Mouse (Mus musculus) limb, embryonic 11.5 days (tissue): ENCODE measurements around the gene Magi2. TPM values are rescaled to one million over a fixed set of nuclear protein-coding genes. Genes with fewer than 3 reads are reported as not detected.

ENCODE experiments used
- ATAC-seq: fragments of 200-750 bp; cut with Nextera tagmentation; 2 replicates; pipeline ENCODE4 v1.8.0; 2017; ENCODE audit warnings: low read depth; ENCODE audit not compliant: insufficient number of reproducible peaks, low FRiP score, low TSS enrichment
- DNase-seq: peaks from one replicate; pipeline ENCODE4 v3.0.0-alpha.2; 2015; ENCODE audit warnings: low spot score
- H3K27ac ChIP-seq: fragments of 300-500 bp; sonication (generic); replicated peaks from 2 replicates; pipeline ENCODE4 v1.5.1; 2014; ENCODE audit warnings: low read depth, mild to moderate bottlenecking, low read length
- H3K27me3 ChIP-seq: fragments of 300-500 bp; sonication (generic); 2 replicates; pipeline ENCODE4 v1.6.1; 2014; ENCODE audit warnings: mild to moderate bottlenecking, low read length, mixed read lengths; ENCODE audit not compliant: control insufficient read depth, insufficient read depth
- H3K36me3 ChIP-seq: fragments of 300-500 bp; sonication (generic); 2 replicates; pipeline ENCODE4 v1.6.1; 2014; ENCODE audit warnings: mild to moderate bottlenecking, low read length, moderate library complexity, mixed read lengths; ENCODE audit not compliant: control insufficient read depth, insufficient read depth
- H3K4me1 ChIP-seq: fragments of 300-500 bp; sonication (generic); 2 replicates; pipeline ENCODE4 v1.6.1; 2014; ENCODE audit warnings: low read length, mixed read lengths; ENCODE audit not compliant: control insufficient read depth, insufficient read depth
- H3K4me2 ChIP-seq: fragments of 300-500 bp; sonication (generic); 2 replicates; pipeline ENCODE4 v1.6.1; 2014; ENCODE audit warnings: low read depth, mild to moderate bottlenecking, moderate library complexity; ENCODE audit not compliant: severe bottlenecking
- H3K4me3 ChIP-seq: fragments of 300-500 bp; sonication (generic); 2 replicates; pipeline ENCODE4 v1.5.1; 2014; ENCODE audit warnings: low read depth, low read length
- H3K9ac ChIP-seq: fragments of 300-500 bp; sonication (generic); 2 replicates; pipeline ENCODE4 v1.6.1; 2014; ENCODE audit warnings: mild to moderate bottlenecking, low read length
- H3K9me3 ChIP-seq: fragments of 300-500 bp; sonication (generic); 2 replicates; pipeline ENCODE4 v1.6.1; 2016; ENCODE audit warnings: low read length; ENCODE audit not compliant: control insufficient read depth
- WGBS: fragments of 180-500 bp; shearing (Covaris S2); extraction: QIAGEN DNeasy Blood & Tissue Kit; methylation state at CpG from one replicate; pipeline ENCODE4 v1.1.7; 2014; 5-methylcytosine and 5-hydroxymethylcytosine counted together
- polyA plus RNA-seq: library from polyadenylated mRNA; unstranded; fragments of >200 nt; fragmentation: Nextera tagmentation; extraction: Ambion mirVana; gene quantifications from 2 replicates; pipeline ENCODE4 v1.2.1, GENCODE M21; 2014

Magi2 gene
- polyA plus RNA-seq, 1 experiment from 2014 or later = 2.8 TPM

DNA sequence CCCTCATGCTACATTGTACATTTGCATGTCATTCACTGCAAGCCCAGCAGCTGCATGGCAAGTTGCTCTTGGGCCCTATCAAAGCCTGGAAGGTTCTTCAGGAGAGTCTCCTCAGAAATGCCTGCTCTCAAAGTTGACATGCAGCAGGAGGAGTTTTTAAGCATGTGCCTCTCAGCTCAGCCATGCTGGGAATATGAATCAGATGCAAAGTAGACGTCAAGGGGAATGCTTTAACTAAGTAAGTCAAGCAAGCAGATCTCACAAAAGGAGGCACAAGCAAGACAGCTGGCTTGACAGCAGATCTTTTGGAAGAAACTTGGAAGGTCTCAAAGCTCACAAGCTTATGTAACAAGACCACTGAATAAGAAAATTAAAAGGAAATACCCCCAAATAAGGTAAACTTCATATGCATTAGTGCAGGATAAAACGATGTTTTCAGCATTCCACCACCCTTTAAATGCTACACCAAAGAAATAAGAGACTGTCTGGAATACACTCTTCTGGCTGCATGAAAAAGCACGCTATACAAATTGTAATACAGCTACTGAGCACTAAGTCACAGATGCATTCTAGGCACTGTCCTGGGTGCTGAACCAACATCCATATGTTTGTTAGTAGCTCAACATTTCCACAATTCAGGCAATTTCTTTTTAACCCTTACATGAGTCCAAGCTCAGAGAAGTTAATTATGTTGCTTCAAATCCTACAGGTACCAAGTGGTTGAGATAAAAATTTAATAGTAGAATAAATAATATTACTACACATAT is 926.7 kb downstream of the Magi2 start:
- H3K4me2 ChIP-seq = no peak overlapping the region
- no peak overlapping the region for H3K27ac ChIP-seq
- no peaks in the 10 kb centered on the region for H3K27me3 ChIP-seq
- DNase-seq = peak; percentile 55
- WGBS = 59% methylated on average over 3 of the region's 3 CpGs
- H3K4me1 ChIP-seq = no peaks in the 10 kb centered on the region
- H3K36me3 ChIP-seq = no peaks in the 10 kb centered on the region
- no peak overlapping the region for H3K9ac ChIP-seq
- no peak for ATAC-seq
- H3K9me3 ChIP-seq = no peaks in the 10 kb centered on the region
- H3K4me3 ChIP-seq = no peak overlapping the region

GRCm38 (mm10) chr5:20196765-20197164 is 969.9 kb downstream of the Magi2 start:
- ATAC-seq (no peak), DNase-seq (no peak)
- H3K9me3 ChIP-seq = no peaks in the 10 kb centered on the region
- H3K4me1 ChIP-seq = no peaks in the 10 kb centered on the region
- 75% methylated on average over 5 of the region's 5 CpGs for WGBS
- H3K36me3 ChIP-seq = no peaks in the 10 kb centered on the region
- no peak overlapping the region for H3K27ac ChIP-seq
- no peaks in the 10 kb centered on the region for H3K27me3 ChIP-seq
- H3K4me2 ChIP-seq = no peak overlapping the region
- no peak overlapping the region for H3K9ac ChIP-seq
- no peak overlapping the region for H3K4me3 ChIP-seq

- 85% methylated on average over 9 of the region's 9 CpGs for WGBS
- DNase-seq = no peak
- Histone ChIP-seq H3K27ac (no peak overlapping the region), H3K9me3 (no peaks in the 10 kb centered on the region), H3K4me3 (no peak overlapping the region), H3K27me3 (no peaks in the 10 kb centered on the region), H3K9ac (no peak overlapping the region), H3K4me1 (no peaks in the 10 kb centered on the region), H3K36me3 (no peaks in the 10 kb centered on the region), H3K4me2 (no peak overlapping the region)
- ATAC-seq = no peak
Measured at GRCm38 (mm10) chr5:20197395-20197794, 970.6 kb downstream of the Magi2 start.

DNA sequence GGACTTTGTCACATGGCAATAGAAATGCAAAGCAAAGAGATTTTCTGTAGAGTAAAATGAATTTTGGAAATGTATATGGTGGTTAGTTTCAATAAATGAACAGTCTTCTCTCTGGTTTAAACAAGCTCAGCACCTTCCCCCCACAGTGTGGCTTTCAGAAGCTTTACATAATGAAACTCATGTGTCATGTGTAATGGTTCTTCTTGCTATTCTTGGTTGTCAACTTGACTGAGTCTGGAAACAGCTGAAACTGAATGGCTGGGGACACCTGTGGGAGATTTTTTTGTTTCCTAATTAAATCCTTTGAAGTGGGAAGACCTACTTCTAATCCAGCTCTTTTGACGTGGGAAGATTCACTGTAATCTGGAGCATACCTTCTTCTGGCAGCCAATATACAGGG is 974.5 kb downstream of the Magi2 start:
- no peak overlapping the region for H3K27ac ChIP-seq

GRCm38 (mm10) chr5:20208110-20208509 is 981.3 kb downstream of the Magi2 start:
- Histone ChIP-seq H3K27me3 (no peaks in the 10 kb centered on the region), H3K4me2 (no peak overlapping the region), H3K27ac (no peak overlapping the region), H3K36me3 (no peaks in the 10 kb centered on the region), H3K9ac (no peak overlapping the region), H3K9me3 (no peaks in the 10 kb centered on the region), H3K4me1 (no peaks in the 10 kb centered on the region), H3K4me3 (no peak overlapping the region)
- WGBS = 95% methylated on average over 2 of the region's 2 CpGs
- no peak for DNase-seq
- ATAC-seq = no peak

More for the DNA sequence above, 974.5 kb downstream of the Magi2 start:
- no peak overlapping the region for H3K4me2 ChIP-seq
- WGBS = 79% methylated on average over 1 of the region's 1 CpGs
- no peak overlapping the region for H3K4me3 ChIP-seq
- no peaks in the 10 kb centered on the region for H3K9me3 ChIP-seq
- no peak overlapping the region for H3K9ac ChIP-seq
- no peaks in the 10 kb centered on the region for H3K27me3 ChIP-seq
- H3K36me3 ChIP-seq = no peaks in the 10 kb centered on the region
- DNase-seq (no peak), ATAC-seq (no peak)
- no peaks in the 10 kb centered on the region for H3K4me1 ChIP-seq

DNA sequence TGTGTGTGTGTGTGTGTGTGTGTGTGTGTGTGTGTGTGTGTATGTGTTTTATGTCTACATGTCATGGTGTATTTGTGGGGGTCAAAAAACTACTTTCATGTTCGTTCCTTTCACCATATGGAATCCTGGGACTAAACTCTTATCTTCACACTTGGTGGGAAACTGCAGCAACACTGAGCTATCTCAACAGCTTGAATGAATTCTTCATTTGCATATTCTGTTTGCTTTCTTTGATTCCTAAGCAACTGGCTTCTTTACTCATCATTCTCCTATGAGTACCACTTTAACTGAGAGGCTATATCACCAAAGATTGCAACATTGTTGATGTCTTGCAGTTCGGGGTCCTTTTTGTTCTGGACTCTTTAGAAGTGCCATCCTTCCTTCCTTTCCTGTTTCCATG is 986.5 kb downstream of the Magi2 start:
- no peak for DNase-seq
- no peak overlapping the region for H3K9ac ChIP-seq
- H3K27ac ChIP-seq = no peak overlapping the region
- H3K4me2 ChIP-seq = no peak overlapping the region
- ATAC-seq = no peak
- no peaks in the 10 kb centered on the region for H3K9me3 ChIP-seq
- H3K4me3 ChIP-seq = no peak overlapping the region
- no peaks in the 10 kb centered on the region for H3K4me1 ChIP-seq
- 76% methylated on average over 2 of the region's 2 CpGs for WGBS
- H3K36me3 ChIP-seq = no peaks in the 10 kb centered on the region
- H3K27me3 ChIP-seq = no peaks in the 10 kb centered on the region

DNA sequence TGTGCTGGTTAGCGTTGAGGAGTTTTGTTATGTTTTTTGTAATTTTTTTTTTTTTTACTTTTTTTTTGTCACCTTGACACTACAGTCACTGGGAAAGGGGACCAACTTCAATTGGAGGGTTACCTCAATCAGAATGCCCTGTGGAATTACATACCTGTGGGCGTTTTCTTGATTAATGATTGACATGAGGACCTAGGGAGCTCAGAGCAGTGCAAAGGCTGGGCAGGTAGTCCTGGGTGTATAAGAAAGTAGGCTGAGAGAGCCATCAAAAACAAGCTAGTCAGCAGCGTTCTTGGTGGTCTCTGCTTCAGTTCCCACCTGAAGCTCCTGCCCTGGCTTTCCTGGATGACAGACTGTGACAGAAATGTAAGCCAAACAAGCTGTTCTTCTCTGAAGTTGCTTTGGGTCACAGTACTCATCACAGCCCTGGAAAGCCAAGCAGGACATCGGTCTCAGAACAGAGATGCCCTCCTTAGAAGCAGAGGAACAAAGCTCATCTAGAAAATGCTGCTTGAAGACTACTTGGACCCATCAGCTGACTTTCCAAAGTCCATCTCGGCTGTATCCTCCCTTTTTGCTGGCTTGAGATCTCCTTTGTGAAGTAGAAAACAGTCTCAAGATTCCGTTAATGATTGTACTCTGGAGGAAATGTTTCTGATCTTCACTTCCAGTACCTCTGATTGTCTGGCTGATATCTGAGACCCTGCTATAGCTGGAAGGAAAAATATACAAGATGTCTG is 999.8 kb downstream of the Magi2 start:
- H3K27me3 ChIP-seq = no peaks in the 10 kb centered on the region
- 84% methylated on average over 6 of the region's 6 CpGs for WGBS
- H3K4me2 ChIP-seq = no peak overlapping the region
- no peak for ATAC-seq
- no peak overlapping the region for H3K4me3 ChIP-seq
- no peaks in the 10 kb centered on the region for H3K36me3 ChIP-seq
- H3K9ac ChIP-seq = no peak overlapping the region
- H3K4me1 ChIP-seq = no peaks in the 10 kb centered on the region
- no peak for DNase-seq
- H3K27ac ChIP-seq = no peak overlapping the region
- no peaks in the 10 kb centered on the region for H3K9me3 ChIP-seq

DNA sequence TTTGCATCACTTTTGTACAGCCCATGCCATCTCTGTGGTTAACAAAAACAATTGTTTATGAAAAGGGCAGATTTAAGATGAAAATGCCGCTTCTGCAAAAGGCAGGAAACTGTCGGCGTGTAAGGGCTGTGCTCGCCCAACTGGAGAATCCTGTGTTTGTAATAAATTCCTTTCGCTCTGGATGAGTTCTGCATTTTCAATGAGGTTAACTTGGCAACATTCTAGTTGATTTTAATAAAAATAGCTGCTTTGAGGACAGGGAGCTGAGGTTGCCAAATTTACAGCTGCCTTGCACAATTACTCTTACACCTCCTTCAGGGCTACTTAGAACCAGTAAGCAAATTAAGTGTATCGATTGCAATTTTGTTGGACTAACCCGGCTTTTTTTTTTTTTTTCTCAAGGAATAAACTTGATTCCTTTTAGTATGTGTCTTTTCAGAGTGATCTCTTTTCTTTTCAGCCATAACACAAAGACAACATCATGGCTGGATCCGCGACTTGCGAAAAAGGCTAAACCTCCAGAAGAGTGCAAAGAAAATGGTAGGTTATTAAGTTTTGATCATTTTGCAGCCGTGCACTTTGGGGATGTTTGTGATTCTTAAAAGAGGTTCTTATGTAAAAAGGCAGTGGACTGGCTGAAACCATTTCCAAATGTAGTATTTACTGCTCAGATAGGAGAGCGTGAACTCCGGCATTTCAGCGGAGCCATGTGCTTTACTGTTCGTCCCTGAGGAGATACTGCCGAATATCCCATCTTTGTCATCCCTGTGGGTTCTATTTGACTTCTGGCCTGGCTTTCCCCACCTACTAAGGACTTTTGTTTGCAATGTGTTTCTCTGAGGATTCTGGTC is 1001.3 kb downstream of the Magi2 start:
- no peak overlapping the region for H3K4me3 ChIP-seq
- H3K9me3 ChIP-seq = no peaks in the 10 kb centered on the region
- H3K4me1 ChIP-seq = no peaks in the 10 kb centered on the region
- no peak overlapping the region for H3K9ac ChIP-seq
- H3K27me3 ChIP-seq = no peaks in the 10 kb centered on the region
- no peak overlapping the region for H3K27ac ChIP-seq
- 88% methylated on average over 16 of the region's 16 CpGs for WGBS
- no peak overlapping the region for H3K4me2 ChIP-seq
- ATAC-seq (no peak), DNase-seq (no peak)
- H3K36me3 ChIP-seq = no peaks in the 10 kb centered on the region
